Mouse (Mus musculus) limb, embryonic 12.5 days (tissue): ENCODE data around the gene Thrap3. TPM values are rescaled to one million over a fixed set of nuclear protein-coding genes. Genes with fewer than 3 reads are reported as not detected.

Experiments used
- ATAC-seq: fragments of 200-750 bp; cut with Nextera tagmentation; 2 replicates; pipeline ENCODE4 v1.8.0; 2017; ENCODE audit warnings: low read depth, moderate TSS enrichment; ENCODE audit not compliant: insufficient number of reproducible peaks, insufficient read depth, low FRiP score, low TSS enrichment
- H3K27ac ChIP-seq: fragments of 300-500 bp; sonication (generic); 2 replicates; pipeline ENCODE4 v1.5.1; 2016; ENCODE audit warnings: mild to moderate bottlenecking, moderate library complexity
- H3K27me3 ChIP-seq: fragments of 300-500 bp; sonication (generic); 2 replicates; pipeline ENCODE4 v1.6.1; 2016; ENCODE audit warnings: mild to moderate bottlenecking, moderate library complexity
- H3K36me3 ChIP-seq: fragments of 300-500 bp; sonication (generic); 2 replicates; pipeline ENCODE4 v1.6.1; 2016; ENCODE audit warnings: mild to moderate bottlenecking, moderate library complexity
- H3K4me1 ChIP-seq: fragments of 300-500 bp; sonication (generic); replicated peaks from 2 replicates; pipeline ENCODE4 v1.6.1; 2016
- H3K4me2 ChIP-seq: fragments of 300-500 bp; sonication (generic); 2 replicates; pipeline ENCODE4 v1.6.1; 2016; ENCODE audit warnings: mild to moderate bottlenecking, moderate library complexity
- H3K4me3 ChIP-seq: fragments of 300-500 bp; sonication (generic); replicated peaks from 2 replicates; pipeline ENCODE4 v1.5.1; 2016; ENCODE audit warnings: mild to moderate bottlenecking
- H3K9ac ChIP-seq: fragments of 300-500 bp; sonication (generic); replicated peaks from 2 replicates; pipeline ENCODE4 v1.6.1; 2016; ENCODE audit warnings: mild to moderate bottlenecking, moderate library complexity
- H3K9me3 ChIP-seq: fragments of 300-500 bp; sonication (generic); 2 replicates; pipeline ENCODE4 v1.6.1; 2016; ENCODE audit warnings: mild to moderate bottlenecking, moderate library complexity
- WGBS: fragments of 180-500 bp; shearing (Covaris S2); methylation state at CpG from one replicate; pipeline ENCODE4 v1.1.7; 2016; 5-methylcytosine and 5-hydroxymethylcytosine counted together
- polyA plus RNA-seq: library from polyadenylated mRNA; unstranded; fragments of >200 nt; fragmentation: Nextera tagmentation; extraction: Ambion mirVana; gene quantifications from 2 replicates; pipeline ENCODE4 v1.2.1, GENCODE M21; 2016

Thrap3 gene
- polyA plus RNA-seq: 303 and 349 TPM in 2 replicates

DNA sequence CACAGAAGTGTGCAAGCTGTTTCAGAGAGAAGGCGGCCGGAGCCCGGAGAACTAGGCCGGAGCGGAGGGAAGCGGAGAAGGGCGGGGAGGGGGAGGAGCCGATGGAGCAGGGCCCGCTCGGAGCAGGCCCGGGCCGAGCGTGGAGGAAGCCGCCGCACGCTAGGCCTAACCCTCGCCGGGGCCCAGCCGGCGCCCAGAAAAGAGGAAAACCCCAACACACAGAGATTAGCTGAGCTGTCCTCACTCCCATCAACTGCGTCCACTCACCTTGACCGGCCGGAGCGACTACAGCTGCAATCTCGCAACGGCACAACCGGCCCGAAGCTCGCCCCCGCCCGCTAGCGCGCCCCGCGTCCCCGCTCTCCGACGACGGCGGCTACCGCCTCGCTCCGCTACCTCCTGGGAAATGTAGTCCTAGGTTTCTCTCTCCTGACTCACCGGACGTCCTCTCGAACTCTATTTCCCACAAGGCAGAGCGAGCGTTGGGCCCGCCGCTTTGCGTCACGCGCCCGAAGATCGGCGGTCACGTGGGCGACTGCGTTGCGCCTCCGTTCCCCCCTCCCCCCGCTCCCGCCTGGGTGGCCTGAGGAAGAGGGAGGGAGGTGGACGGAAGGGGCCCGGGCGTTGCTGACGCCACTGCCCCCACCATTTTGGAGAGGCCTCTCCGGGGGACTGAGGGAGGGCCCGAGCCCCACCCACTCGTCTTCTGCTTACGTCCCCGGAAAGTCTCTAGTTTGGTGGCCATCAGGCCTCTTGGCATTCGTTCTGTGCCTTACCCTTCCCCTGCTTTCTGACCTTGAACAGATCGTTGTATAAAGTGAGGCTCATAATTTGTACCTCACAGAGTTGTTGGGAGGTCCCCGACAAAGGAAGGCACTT lies at the start of gene Thrap3:
Thrap3 (minus strand) TSS at position 458 of the 879 bp plus-strand sequence.
- under 1% methylated on average over 74 of the region's 75 CpGs for whole genome bisulfite sequencing
- Histone ChIP-seq H3K4me2 (peak within 1 kb of the TSS; percentile 71), H3K36me3 (peaks cover 11% of the 10 kb centered on the region; the same call in 1 of the 2 replicates), H3K4me3 (peak within 1 kb of the TSS; percentile 72), H3K9me3 (no peaks in the 10 kb centered on the region), H3K27me3 (no peaks in the 10 kb centered on the region), H3K27ac (peak within 1 kb of the TSS; percentile 97), H3K4me1 (peaks cover 44% of the 10 kb centered on the region), H3K9ac (peak within 1 kb of the TSS; percentile 93)
- peak; percentile 98 for ATAC-seq

DNA sequence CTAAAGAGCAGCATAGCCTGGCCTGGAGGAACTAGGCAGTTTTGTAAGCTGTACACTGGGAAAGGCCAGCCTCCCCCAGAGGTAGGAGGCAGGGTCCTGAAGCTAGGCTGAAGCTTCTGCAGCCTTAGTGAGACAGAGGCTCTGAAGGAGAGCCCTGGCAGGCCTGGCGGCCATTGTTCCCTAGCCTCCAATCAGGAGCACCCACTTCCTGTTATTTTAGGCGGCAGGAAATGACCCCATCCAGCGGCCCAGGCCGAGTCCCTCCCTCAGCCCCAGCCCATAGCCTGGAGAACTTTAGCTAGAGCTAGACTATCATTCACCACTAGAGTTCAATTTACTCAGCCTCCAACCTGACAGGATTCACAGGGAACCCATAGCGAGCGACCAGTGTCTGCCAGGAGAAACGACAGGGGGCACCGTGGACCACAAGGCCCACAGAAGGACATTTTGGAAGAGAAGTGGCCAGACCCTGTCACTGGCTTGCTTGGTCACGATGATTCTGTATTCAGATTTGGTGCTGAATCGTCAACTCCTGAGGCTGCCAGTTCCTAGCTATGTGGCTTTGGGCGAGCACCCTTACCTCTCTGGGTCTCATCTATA lies 49.2 kb upstream of the Thrap3 start:
- peaks cover 38% of the 10 kb centered on the region for H3K36me3 ChIP-seq
- 0 out of 2 replicates have a peak overlapping the region, but pooled peaks have one; percentile 41 for H3K27ac ChIP-seq
- H3K4me2 ChIP-seq: no peak overlapping the region
- no peak for ATAC-seq
- H3K4me3 ChIP-seq: no peak overlapping the region
- no peaks in the 10 kb centered on the region for H3K27me3 ChIP-seq
- peaks cover 56% of the 10 kb centered on the region for H3K4me1 ChIP-seq
- WGBS: 60% methylated on average over 11 of the region's 11 CpGs
- peak overlapping the region; percentile 47 for H3K9ac ChIP-seq
- no peaks in the 10 kb centered on the region for H3K9me3 ChIP-seq

DNA sequence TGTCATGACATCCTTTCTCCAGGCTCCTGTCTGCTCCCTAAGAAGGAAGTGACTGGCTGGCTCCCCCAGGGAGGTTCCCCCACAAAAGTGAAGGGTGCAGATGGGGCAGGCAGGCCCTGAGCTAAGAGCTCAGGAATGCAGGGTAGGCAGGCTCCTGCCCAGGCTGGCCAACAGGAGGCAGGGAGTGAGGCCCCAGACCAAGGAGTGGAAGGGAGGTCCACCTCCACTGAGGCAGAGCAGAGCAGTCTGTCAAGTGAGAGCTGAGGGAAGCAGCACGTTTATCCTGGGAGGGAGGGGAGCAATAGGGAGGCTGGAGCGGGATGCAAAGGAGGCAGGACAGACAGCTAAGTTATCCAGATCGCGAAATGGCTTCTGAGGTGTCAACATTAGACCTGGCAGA lies 48.1 kb upstream of the Thrap3 start:
- ATAC-seq: no peak
- Histone ChIP-seq H3K4me1 (peaks cover 56% of the 10 kb centered on the region), H3K9me3 (no peaks in the 10 kb centered on the region), H3K9ac (no peak overlapping the region), H3K27ac (peak overlapping the region; percentile 41; the same call in 1 of the 2 replicates), H3K4me2 (no peak overlapping the region), H3K27me3 (no peaks in the 10 kb centered on the region), H3K36me3 (peaks cover 48% of the 10 kb centered on the region), H3K4me3 (no peak overlapping the region)
- 54% methylated on average over 4 of the region's 4 CpGs for WGBS

DNA sequence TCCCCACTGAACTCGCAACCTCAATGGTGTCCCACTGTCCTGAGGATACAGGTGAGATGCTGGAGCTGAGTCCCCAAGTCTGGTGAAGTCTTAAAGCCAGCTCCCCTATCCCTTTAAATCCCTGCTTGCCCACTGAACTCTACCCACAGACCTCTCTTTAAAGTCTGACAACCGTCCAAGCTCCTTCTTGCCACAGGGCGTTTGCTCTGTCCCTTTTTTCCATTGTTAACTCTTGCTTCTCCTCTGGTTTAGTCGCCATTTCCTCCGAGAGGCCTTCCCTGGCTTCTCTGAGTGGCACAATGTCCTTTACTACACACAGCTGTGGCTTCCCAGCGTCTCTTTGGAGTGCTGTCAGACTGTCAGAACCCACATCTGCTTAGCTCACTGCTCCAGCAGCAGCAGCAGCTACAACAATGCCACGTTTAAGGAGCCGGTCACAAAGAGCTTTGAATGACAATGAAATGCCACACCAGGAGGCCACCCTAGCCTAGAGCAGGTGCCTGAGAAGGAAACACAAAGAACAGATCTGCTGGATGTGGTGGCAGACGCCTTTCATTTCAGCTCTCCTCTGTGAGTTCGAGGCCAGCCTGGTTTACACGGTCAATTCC lies 45.8 kb upstream of the Thrap3 start:
- Histone ChIP-seq H3K27ac (0 out of 2 replicates have a peak overlapping the region, but pooled peaks have one; percentile 4), H3K4me1 (peaks cover 40% of the 10 kb centered on the region), H3K4me2 (no peak overlapping the region), H3K9me3 (no peaks in the 10 kb centered on the region), H3K4me3 (no peak overlapping the region), H3K36me3 (peaks cover 55% of the 10 kb centered on the region), H3K9ac (no peak overlapping the region), H3K27me3 (no peaks in the 10 kb centered on the region)
- WGBS: 37% methylated on average over 11 of the region's 11 CpGs
- ATAC-seq: no peak

DNA sequence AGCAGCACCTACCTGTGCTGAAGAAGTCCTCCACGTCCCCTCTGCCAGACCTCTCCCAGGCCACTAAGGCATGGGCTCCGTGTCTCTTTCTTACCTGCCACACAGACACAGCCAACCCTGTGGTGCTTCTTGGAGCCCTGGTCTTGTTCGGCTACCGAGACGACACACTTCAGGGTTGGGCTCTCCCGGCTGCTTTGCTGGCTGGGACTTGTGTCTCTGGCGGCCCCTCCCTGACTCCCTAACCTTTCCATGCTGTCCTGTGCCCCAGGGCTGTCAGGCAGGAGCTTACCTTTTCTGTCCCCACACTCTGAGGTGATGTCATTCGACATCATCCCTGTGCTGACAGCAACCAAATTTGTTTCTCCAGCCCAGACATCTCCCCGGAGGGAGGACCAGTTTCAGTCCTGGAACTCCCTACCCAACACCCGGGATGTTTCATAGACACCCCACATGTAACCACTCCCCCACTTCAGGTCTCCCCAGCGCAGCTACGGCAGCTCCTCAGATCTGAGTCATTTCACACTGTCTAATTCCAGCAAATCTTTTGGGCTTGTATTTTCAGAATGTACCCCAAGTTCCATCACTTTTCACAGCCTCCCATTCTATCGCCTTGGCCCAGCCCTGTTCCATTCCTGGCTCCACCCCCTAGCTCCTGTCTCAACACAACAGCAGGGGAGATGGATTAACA lies 43.8 kb upstream of the Thrap3 start:
- peaks cover 22% of the 10 kb centered on the region for H3K4me1 ChIP-seq
- no peak for ATAC-seq
- H3K27ac ChIP-seq: no peak overlapping the region
- no peaks in the 10 kb centered on the region for H3K27me3 ChIP-seq
- H3K9ac ChIP-seq: no peak overlapping the region
- H3K4me2 ChIP-seq: no peak overlapping the region
- H3K36me3 ChIP-seq: peaks cover 62% of the 10 kb centered on the region
- WGBS: 81% methylated on average over 13 of the region's 13 CpGs
- no peak overlapping the region for H3K4me3 ChIP-seq
- H3K9me3 ChIP-seq: no peaks in the 10 kb centered on the region

DNA sequence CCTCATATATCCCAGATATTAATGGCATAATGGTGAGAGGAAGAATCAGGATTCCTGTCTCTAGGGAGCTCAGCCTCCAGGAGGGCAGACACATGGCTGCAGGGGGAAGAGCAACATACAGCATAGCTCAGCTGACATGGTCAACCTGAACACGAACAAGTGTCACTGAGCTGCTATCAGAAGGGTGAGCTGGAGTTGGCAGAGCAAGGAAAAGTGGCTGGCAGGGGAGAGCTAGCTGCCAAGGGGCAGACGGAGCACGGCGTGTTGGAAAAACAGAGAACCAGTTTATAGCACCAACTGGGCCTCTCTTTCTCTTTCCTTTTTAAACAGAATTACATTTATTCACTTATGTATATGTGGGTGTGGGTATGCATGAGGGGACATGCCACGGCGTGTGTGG lies 40.0 kb upstream of the Thrap3 start:
- Histone ChIP-seq H3K9me3 (no peaks in the 10 kb centered on the region), H3K4me1 (peaks cover 11% of the 10 kb centered on the region), H3K36me3 (peaks cover 82% of the 10 kb centered on the region), H3K9ac (no peak overlapping the region), H3K4me2 (no peak overlapping the region), H3K27ac (no peak overlapping the region), H3K27me3 (no peaks in the 10 kb centered on the region), H3K4me3 (no peak overlapping the region)
- WGBS: 90% methylated on average over 6 of the region's 6 CpGs
- no peak for ATAC-seq

DNA sequence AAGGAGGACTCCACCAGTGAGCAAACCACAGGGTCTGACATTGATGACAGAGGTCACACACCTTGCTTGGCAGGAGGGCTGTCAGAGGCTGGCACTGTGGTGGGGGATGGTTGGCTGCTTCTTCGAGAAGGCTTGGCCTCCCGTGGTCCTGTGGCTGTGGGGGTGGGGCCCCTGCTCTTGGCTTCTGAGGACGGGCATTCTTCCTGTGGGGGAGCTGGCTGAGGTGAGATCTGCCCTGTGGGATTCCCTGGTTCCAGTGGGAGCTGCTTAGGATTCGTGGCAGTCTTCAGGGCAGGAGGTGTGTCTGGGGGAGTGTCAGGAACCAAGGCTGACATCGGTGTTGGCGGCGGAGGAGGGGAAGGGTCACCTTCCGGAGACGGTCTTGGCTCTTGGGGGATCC lies 39.4 kb upstream of the Thrap3 start:
- H3K4me3 ChIP-seq: no peak overlapping the region
- H3K27me3 ChIP-seq: no peaks in the 10 kb centered on the region
- peaks cover 16% of the 10 kb centered on the region for H3K4me1 ChIP-seq
- H3K9ac ChIP-seq: 0 out of 2 replicates have a peak overlapping the region, but pooled peaks have one; percentile 3
- no peak overlapping the region for H3K27ac ChIP-seq
- WGBS: 58% methylated on average over 9 of the region's 9 CpGs
- H3K9me3 ChIP-seq: no peaks in the 10 kb centered on the region
- no peak overlapping the region for H3K4me2 ChIP-seq
- peaks cover 82% of the 10 kb centered on the region for H3K36me3 ChIP-seq
- no peak for ATAC-seq

DNA sequence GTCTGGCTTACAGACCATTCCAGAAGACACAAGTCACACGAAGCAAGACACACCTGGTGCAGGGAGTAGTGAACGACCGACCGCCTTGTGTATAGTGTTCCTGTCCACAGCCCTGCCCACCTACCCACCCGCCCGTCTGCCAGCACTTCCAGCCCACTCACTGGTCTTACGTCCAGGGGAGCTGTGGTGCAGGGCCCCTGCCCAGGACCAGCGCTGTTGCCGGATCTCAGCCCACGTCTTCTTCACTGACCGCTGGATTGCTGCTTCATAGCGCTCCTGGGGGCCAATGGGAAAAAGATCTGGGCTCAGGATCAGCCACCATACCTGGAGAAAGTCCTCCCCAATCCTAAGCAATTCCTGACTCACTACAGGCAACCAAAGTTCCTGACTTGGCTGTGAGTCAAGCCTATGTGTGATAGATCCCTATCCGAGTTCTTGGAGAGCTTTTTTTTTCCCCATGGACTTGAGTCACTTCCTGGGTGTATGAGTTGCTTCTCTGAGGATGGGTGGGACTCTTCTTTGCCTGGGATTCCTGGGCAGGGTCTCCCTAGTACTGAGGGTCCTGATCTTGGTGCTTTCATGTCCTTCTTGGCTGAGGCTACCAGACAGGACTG lies 37.4 kb upstream of the Thrap3 start:
- Histone ChIP-seq H3K27ac (no peak overlapping the region), H3K4me3 (no peak overlapping the region), H3K27me3 (no peaks in the 10 kb centered on the region), H3K9ac (no peak overlapping the region), H3K4me1 (peaks cover 16% of the 10 kb centered on the region), H3K36me3 (peaks cover 86% of the 10 kb centered on the region), H3K9me3 (no peaks in the 10 kb centered on the region), H3K4me2 (no peak overlapping the region)
- ATAC-seq: no peak
- 91% methylated on average over 13 of the region's 13 CpGs for WGBS

DNA sequence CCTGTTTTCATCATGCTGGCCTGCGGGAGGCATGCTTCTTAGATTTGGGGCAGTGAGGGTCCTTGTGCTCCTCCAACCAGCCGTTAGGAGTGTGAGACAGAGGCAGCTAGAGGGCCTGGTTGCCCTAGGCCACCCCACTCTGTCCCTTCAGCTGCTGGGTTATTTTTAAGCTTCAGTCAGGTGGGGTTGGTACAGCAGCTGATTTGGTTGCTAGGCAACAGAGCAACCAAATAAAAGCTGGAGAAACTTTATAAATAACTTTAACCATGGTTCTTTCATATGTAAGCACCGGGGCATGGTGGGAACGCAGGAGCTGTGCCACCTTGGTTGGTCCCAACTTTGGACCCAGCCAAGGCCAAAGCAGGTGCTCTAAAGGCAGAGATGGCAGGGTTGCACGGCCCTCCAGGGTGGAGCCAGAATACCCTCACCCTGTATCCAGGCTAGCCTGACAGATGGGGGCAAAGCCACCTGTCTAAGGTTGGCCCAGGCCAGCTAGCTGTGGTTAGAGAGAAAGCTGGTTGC lies 35.2 kb upstream of the Thrap3 start:
- H3K27ac ChIP-seq: no peak overlapping the region
- H3K27me3 ChIP-seq: no peaks in the 10 kb centered on the region
- H3K9ac ChIP-seq: 0 out of 2 replicates have a peak overlapping the region, but pooled peaks have one; percentile 40
- 70% methylated on average over 5 of the region's 5 CpGs for WGBS
- no peak for ATAC-seq
- H3K9me3 ChIP-seq: no peaks in the 10 kb centered on the region
- H3K36me3 ChIP-seq: peaks cover 99% of the 10 kb centered on the region
- no peak overlapping the region for H3K4me2 ChIP-seq
- peaks cover 16% of the 10 kb centered on the region for H3K4me1 ChIP-seq
- no peak overlapping the region for H3K4me3 ChIP-seq

DNA sequence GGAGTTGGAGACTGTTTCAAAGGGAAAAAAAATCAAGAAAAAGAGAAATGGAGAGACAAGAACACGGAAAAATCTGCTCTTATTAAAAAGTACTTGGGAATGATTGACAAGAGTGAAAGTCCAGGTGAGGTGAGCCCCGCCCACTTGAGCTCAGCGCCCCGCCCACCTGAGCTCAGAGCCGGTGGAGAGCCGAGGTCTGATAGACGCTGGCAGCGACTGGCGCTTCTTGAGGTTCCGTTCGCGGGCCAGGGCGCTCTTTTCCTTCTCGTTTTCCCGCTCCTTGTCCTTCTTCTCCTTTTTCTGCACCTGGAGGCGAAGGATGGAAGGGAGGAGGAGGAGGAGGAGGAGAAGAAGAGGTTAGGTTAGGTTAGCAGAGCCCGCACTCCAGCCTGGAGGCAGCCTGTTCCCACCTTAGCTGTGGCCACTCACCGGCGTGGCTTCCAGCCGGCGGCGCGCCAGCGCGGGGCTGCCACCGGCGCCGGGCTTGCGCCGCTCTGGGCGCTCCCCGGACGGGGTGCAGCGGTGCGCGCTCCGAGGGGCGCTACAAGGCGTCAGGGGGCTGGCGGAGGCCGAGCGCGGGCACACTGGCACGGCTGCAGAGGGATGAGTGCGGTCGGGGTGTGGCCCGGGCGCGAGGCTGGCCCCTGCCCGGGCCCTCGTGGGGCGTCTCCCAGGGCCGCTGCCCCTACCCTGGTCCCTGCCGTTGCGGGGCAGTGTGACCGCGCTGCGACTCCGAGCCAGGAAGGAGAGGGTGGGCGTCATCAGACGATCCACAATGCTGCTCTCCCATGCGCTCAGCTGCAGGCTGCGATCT lies 34.1 kb upstream of the Thrap3 start:
- no peak for ATAC-seq
- Histone ChIP-seq H3K36me3 (peaks cover 99% of the 10 kb centered on the region), H3K9me3 (no peaks in the 10 kb centered on the region), H3K27me3 (no peaks in the 10 kb centered on the region), H3K9ac (no peak overlapping the region), H3K4me1 (peaks cover 16% of the 10 kb centered on the region), H3K4me3 (no peak overlapping the region), H3K27ac (peak overlapping the region; percentile 25; the same call in 1 of the 2 replicates), H3K4me2 (no peak overlapping the region)
- 46% methylated on average over 58 of the region's 63 CpGs for WGBS
